Mouse (Mus musculus): ENCODE measurements at regions not wholly inside any gene's neighbourhood (a gene's known extent, or its start where the extent isn't known, plus 50 kb on each side); places are given as distances from the start of the nearest gene placed in this dataset.

- TF ChIP-seq CTCF (conservative IDR thresholded peaks at IDR 0.05; ENCODE audit: low read length) (no peak), POU5F1 (IDR thresholded peaks at IDR 0.05; ENCODE audit: borderline replicate concordance, low read length) (no peak)
Observed at GRCm38 (mm10) chr13:44206042-44206441, 421.5 kb downstream of the Cd83 start.

All from E14TG2a.4 (cell line).